Mouse (Mus musculus) liver, embryonic 14.5 days (tissue): Measurements from ENCODE around the gene Pde4b.

Experiments used
- CTCF ChIP-seq: IDR thresholded peaks from 2 replicates; pipeline ENCODE4 v1.5.1; 2016; ENCODE audit warnings: antibody characterized with exemption, low read depth, control low read depth
- EP300 ChIP-seq: IDR thresholded peaks from 2 replicates; pipeline ENCODE4 v1.6.1; 2016; ENCODE audit warnings: antibody characterized with exemption, low read depth

DNA sequence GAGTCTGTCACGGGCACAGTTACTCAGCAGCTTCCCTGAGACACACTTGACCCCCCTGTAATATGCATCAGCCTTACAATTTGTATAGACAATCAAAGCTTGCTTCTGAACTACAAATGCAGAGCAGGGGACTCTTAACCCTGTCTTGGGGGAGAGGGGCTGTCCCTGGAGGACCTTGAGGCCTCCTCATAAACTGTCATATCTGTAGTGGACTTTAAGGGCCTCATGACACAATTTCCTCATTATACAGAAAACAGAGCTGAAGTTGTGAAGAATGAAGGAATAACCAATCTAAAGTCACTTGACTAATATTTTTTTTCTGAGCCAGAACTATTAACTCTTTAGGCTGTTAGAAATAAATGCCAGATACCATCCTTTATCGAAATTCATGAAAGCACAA is 505.2 kb downstream of the Pde4b start:
- no peak for TF ChIP-seq CTCF
- no peak for TF ChIP-seq EP300
